Mouse (Mus musculus) embryo, embryonic 10 days (tissue): ENCODE results near the gene Psap.

ENCODE experiments used
- DNase-seq: peaks from one replicate; pipeline ENCODE4 v3.0.0-alpha.2; 2015; ENCODE audit warnings: low spot score

Gene Psap

DNA sequence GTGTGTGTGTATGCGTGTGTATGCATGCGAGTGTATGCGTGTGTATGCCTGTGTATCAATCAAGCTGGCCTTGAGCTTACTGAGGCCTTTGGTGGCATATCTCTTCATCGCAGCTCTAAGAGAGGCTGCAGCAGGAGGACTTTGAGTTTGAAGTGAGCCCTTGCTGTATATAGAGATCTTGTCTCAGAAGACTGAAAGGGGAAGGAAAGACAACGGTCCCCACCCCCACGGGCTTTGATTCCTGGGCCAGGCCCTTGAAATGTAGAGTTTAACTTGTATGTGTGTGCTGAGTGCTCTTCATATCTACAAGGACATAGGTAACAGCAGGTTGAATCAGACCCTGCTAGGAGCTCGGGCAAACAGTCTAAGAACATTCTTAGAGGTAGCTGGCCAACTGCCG, 11.8 kb downstream of the Psap start:
- no peak for DNase-seq

DNA sequence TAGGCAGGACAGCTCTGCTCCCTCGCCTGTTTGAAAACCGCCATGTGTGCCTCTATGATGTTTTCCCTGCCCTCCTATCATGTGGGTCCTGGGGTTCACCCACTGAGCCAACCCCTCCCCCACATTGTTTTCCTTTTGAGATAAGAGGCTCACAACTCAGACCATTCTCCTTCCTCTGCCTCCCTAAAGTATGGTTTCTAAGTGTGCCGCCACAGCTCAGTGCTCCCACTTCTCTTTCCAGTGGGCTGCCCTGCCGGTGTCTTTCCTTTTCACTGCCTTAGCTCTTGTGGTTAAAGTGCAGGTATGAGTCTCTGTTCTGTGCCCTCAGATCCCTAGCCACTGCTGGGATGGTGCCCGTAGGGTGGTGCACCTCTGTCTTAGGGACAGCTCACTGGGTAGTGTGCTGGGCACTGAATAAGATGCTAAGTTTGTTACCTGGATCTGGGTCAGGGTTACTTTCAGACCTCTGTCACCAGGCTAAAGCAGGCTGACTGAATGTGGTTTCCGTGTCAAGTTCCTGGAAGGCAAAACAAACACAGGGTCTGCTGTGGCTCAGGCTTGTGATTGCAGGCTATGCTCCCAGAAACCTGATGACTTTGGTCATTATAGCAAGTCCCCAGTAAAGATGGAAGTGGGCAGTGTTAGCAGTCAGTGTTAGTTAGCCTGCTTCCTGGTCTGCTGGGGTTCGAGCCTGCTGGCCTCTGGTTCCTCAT, 12.8 kb downstream of the Psap start:
- no peak for DNase-seq

DNA sequence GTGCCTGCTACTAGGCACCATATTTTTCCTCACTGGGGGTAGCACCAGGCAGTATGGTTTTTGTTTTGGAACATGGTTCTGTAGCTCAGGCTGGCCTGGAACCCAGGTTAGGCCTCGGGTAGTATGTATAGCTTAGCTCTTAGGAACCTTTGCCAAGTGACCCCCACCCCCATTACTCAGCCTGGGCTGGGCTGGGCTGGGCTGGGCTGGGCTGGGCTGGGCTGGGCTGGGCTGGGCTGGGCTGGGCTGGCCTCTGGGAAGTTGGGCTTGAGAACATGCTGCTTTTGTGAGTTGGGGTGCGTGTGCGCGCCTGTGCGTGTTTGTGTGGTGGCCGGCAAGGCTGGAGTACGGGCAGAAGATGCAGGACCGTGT, 13.3 kb downstream of the Psap start:
- DNase-seq = no peak

DNA sequence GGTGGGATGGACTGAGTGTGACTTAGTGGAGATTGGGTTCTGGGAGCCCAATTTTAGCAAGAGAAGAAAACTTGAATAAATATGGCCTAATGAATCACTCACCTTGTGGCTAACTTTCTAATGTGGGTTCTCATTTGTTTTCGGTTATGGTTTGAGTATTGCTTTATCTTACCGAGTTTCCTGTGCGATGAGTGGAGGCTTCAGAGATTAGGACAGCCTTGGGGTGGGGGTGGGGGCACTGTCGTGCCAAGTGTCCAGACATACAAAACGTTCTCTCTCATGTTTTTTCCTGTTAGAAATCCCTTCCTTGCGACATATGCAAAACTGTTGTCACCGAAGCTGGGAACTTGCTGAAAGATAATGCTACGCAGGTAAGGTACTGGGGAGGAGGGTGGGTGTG, 14.8 kb downstream of the Psap start:
- no peak for DNase-seq

DNA sequence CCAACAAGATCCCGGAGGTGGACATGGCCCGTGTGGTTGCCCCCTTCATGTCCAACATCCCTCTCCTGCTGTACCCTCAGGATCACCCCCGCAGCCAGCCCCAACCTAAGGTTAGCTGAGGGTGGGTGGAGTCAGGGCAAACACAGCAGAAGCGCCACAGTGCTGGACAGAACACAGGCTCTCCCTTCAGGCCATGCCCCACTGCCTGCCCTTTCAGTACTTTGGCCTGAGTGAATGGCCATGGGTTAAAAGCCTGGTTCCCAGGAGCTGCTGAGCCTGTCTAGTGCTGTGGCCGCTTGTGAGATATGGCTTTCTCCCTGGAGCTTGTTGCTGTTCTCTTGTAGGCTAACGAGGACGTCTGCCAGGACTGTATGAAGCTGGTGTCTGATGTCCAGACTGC, 17.2 kb downstream of the Psap start:
- no peak for DNase-seq

DNA sequence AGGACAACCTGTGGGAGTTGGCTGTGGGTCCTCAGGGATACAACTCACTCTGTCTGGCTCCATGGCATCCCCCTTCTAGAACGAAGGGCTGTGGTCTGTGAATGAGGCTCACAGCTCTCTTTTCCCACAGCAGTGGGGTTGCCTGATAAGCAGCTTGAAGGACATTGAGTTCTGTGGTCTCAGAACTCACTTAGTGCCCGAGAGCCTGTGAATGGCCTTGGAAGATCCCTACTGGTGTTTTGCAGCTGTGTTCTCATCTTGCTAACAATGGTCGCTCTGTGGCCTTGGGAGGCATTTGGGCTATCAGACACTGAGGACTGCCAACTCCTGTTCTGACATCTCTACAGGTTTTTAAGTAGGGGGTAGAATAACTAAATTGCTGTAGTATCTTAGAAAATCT, 17.9 kb downstream of the Psap start:
- DNase-seq = no peak

DNA sequence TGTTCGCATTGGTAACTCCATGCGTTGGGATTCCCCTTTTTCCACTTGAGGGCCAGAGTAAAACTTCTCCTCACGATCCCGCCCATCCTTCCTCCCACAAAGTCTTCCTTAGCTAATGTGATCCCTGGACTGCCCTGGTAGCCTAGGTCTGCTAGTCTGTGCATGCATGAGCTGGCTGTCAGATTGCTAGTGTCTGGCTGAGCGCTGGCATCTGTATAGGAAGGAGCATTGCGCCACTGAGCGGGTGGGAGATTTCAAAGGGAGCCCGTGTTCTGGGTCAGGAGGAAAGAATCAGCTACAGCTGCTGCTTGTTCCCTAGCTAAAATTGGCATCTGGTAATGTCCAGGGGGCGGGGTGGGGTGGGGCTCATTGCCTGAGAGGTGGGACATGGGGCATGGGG, 18.6 kb downstream of the Psap start:
- DNase-seq = no peak

DNA sequence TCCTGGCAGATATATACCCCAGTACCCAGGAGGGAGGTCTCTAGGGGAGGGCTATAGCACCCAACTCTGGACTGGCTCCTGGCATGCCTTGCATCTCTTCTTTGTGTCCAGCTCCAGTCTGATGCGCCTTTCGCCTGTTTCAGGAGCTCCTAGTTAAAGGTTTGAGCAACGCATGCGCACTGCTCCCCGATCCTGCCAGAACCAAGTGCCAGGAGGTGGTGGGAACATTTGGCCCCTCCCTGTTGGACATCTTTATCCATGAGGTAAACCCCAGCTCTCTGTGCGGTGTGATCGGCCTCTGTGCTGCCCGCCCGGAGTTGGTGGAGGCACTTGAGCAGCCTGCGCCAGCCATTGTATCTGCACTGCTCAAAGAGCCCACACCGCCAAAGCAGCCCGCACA, 22.2 kb downstream of the Psap start:
- no peak for DNase-seq

DNA sequence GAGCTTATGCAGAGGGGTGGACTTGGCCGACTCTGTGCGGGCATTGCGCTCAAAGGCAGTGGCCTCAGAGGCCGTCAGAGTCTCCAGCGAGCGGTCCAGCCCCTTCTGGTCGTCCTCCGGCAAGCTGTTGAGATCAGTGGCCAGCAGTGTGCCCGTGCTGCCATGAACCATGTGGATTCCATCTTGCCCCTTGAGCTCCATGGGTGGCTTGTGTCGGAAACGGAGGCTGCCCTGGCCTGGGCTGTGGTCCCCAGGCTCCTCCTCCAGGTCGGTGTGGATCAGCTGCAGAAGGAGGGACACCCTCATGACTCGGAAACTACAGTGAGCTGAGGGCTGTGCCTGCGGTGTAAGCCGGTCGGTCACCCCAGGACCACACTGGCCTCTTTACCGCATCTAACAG, 26.0 kb downstream of the Psap start:
- DNase-seq = no peak

DNA sequence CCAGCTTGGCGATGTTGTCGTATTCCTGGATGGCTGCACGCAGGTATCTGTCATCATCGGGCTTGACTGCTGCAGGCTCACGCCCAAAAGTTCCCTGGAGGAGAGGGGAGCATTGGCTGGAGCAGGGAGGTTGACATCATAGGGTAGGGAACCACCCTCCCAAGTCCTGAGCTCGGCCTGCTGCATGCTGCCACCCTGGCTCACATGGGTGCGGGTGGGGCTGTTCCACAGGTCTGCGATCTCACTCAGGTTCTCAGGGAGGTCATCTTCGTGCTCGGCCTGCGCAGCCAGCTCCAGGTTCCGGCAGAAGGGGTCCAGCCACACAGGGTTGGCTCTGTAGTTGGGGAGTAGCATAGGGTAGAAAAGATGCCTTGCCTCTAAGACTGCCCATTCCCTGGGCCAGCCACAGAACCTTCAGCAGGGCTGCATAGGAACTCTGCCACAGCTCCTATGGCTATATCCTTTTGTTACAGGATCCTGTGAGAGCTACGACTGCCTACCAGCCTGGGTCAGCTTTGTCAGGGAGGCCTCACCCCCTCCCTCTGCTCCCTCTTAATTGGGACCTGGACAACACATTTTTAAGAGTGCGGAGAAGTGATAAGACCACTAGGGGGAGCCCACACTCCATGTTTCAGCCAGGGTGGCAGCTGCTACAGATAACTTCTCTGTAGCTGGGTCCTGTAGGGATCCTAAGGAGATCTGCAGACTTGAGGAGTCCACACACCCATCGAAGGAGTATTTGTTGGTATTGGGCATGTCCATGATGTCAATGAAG, 27.6 kb downstream of the Psap start:
- peak; percentile 87 for DNase-seq

DNA sequence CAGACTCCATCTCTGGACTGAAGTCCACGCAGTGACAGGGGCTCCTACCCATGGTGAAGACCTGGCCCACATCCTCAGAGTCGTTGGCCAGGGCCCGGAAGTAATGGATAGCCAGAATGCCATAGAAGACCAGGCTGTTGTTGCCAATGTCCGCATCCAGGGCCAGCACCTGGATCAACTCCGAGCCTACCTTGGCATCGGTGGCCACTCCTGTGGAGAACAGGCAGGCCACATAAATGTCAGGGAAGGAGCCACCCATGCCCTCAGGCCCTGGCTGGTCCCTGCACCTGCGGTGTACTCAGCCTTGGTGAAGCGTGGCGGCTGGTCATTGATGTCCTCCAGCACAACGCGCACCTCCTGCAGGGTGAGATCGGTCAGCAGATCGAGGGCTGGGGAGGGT, 33.2 kb downstream of the Psap start:
- DNase-seq = no peak

DNA sequence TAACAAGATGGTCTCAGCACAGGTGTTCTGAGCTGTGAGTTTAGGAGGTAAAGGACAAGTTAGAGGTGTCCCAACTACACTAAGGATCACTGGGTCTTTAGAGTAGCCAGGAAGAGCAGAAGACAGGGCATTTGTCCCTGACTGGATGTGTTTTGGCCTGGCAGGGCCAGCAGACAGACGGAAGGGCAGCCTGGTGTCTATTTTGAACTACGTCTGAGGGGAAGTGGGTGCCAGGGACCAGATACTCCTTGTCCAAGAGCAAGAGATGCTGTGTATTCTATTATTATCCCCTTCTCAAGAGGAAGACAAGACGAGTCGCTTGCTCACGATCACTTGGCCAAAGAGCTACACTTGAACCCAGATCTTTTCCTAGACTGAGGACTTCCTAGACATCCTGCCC, 36.2 kb downstream of the Psap start:
- no peak for DNase-seq

DNA sequence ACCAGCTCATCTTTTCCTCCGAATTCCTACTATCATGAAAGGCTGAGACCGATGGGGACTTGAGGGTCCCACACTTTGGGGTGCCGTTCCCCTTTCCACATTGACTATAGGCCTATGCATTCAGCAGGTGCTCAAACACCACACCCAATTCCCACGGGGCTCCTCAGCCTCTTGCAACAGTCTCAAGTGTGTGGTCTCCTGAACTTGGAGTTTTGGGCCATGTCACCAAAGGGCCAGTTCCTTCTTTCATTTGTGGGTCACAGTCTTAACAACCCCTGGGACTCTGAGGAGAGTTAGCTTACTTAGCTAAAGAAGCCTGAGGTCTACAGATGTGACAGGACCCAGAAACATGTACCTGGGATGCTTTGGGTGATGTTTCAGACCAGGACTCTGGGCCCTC, 38.7 kb downstream of the Psap start:
- DNase-seq = no peak

DNA sequence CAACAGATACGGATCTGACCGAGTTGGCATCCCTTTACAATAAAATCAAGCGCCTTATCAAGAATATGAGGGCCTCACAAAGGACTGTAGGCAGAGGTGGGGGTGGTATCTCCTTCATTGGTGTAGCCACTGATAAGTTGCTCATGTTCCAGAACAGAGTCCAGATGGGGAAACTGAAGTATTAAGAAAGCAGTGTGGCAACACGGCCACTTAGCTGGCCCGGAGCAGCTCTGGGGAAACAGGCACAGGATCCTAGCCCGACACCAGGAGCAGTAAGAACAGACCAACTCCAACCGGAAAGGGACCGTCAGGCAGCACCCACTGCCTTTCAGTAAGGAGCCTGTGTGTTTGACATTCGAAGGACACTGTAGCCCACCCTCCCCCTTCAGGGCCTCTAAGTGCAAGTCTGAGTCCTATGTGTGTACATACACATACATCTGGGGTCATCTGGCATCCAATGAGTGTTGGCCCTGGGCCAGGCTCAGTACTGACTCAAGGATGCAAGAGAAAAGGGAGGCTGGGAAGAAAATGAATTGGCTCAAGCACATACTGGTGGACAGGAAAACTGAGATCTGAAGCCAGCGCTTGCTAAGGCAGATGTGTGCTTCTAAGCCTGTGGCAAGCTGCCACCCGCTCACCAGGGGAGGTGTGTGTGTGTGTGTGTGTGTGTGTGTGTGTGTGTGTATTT, 51.7 kb downstream of the Psap start:
- DNase-seq = no peak

DNA sequence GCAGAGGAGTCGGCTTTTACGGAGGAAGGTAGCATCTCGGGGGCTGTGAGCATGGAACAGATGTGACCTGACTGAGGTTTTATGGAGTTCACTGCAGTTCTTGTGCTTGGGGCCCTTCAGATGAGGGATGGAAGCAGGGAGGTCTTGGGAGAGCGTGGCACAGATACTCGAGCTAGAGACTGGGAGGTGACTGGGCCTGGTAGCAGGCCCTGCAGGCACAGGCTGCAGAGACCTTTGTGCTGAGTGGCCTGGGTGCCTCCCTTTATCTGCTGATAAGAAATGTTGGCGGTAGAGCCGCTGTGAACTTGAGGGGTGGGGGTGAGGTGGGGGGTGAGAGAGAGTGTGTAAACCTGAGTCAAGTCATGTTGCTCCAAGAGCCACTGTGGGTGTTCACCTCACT, 57.2 kb downstream of the Psap start:
- no peak for DNase-seq

DNA sequence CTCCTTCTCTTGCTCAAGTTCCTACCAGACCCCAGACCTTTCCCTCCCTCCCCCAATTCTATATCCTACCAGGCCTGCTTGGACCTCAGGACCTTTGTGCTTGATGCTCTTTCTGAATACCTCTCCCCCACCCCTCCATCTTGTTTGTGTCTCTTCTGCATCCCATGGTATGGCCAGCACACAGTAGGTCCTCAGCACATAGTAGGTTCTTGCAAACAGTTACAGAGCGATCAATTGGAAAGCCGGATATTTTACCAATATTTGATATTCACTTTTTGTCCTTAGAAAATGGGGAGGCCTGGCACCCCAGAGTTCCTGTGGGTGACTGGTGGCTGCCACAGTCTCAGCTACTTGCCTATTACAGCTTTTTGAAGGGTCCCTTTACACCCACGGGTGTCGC, 57.6 kb downstream of the Psap start:
- no peak for DNase-seq

DNA sequence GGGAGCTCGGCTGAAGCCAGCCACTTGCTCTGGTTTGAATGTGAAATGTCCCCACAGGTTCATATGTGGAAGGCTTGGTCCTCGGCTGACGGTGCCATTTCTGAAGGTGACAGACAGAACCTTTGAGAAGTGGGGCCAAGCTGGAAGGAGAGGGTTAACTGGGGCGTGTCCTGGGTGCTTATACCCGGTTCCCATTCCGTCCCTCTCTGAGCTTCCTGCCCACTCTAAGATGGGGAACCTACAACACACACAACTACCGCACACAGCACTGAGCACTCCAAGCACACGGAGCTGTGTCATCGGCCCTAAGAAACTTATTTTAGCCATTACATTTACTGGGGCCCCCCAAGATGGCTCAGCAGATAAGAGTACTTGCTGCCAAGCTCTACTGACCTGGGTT, 64.1 kb downstream of the Psap start:
- DNase-seq = no peak

DNA sequence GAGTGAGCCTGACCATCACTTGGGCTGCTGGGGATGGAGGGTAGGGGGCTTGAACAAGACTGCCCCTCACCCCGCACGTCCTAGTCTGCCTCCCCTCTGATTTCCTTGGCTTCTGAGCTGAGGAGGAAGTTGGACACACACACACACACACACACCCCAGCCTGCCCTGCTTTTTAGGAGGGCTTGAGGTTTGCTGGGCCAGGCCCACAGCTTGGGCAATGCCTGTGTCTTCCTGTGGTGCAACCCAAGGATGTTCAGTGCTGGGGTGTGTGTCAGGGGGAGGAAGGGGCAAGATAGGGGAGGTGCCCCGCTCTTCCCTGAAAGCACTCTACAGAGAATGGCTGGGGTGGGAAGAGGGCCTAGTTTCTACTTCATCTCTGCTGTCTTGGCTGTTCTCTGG, 66.7 kb downstream of the Psap start:
- no peak for DNase-seq

DNA sequence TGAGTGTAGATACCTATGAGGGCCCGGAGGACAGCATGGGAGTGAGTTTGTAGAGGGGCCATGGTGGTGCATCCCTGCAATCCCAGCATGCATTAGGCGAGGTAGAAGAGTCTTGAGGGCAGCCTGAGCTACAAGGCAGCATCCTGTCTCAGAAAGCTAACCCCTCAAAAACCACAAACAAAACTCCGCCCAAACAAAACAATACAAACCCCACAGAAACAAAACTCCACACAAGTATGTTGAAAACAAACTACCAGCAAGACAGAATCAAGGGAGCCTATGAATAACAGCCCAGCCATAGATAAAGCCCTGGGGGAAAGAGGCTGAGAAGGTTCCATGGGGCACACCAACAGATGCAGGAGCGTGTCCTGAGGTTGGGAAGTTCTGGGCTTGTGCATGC, 68.6 kb downstream of the Psap start:
- no peak for DNase-seq

DNA sequence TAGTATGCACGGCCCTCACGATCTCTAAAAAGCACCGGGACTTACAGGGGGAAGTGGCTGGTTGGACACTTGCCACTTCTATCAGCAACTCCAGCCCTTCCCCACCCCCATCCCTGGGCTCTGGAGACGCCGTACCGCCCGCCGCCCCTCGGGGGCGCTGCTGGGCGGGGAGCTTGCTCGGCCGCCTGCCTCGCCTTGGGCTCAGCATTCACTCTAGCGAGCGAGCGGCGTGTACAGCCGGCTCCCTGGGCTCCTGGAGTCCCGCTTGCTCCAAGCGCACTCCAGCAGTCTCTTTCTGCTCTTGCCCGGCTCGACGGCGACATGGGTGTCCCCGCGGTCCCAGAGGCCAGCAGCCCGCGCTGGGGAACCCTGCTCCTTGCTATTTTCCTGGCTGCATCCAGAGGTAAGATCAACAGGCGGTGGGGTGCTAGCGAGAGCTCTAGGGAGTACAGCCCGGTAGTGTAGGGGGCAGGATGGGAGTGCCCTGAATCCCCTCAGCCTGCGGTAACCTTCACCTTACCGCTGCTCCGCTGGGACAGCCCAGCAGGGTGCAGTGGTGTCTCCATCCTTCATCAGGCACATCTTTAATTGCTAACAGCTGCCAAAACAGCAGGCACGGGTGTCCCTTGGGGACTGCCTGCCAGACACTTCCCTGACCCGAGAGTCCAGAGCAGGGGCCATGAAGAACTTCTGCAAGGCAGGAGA, 69.4 kb downstream of the Psap start, which contains the start of gene Vsir:
Gene Vsir, plus strand, starts transcription at position 151 of the 705 bp plus-strand sequence.
- DNase-seq = peak; percentile 73

DNA sequence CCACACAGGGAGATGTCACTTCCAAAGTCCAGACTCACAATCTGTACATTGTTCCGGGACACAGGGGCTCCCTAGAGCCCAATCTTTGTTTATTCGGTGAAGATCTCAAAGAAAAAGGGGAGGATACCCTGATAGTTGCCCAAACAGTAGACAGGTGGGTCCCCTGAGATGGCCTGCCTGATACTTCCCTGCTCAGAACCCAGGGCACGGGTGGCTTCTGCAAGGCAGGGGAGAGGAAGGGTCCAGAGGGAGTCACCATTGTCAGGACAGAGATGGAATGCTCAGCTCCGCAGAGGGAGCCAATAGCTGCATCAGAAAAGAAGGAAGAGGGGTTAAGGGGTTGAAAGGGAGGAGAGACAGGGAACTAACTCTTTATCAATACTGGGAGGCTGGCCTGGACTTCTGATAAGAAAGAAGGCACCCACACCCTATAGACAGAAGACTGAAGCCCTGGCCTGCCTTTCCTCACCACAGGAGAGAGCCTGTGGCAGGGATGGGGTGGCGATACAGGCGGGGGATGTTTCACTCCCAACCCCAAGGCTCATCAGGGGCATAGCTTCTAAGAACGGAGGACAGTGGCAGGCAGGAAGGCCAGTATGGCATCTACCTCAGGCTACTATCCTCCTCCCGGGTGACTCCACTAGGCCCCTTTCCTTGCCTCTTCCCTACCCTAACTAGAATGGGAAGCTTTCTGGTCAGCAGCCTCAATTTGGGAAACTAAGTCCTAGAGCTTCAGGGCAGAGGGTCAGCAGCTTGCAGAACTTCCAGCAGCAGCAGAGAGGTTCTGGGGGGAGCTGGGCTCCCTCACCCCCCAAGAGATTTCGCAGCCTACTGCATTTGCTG, 70.6 kb downstream of the Psap start:
- DNase-seq = no peak

DNA sequence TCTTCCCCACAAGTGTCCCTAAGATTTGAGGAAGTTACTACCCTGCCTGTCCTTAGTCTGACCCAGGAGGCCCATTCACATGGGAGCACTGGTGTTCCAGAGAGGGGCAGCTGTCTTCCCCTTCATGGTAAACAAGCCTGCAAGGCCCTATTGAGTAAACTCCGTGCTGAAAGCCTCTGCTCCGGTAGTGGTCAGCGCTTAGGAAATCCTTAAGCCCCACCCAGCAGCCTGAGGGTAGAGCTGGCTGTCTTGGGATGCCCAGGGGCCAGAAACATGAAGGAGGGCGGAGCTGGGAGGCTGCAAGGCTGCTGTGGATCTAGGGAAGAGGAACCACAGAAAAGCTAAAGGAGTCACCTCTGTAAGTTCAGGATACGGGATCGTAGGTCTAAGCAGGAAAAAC, 71.6 kb downstream of the Psap start:
- no peak for DNase-seq
